Mouse (Mus musculus) forebrain, embryonic 14.5 days (tissue): Measurements from ENCODE around the gene Gm29133. TPM values are rescaled to one million over a fixed set of nuclear protein-coding genes. Genes with fewer than 3 reads are reported as not detected.
A peak's percentile ranks its signal among the peaks of the same experiment; 100 is the strongest.

Experiments used
- ATAC-seq: fragments of 200-750 bp; cut with Nextera tagmentation; 2 replicates; pipeline ENCODE4 v1.8.0; 2017; ENCODE audit warnings: mild to moderate bottlenecking, moderate library complexity
- DNase-seq: peaks from one replicate; pipeline ENCODE4 v3.0.0-alpha.2; 2015; ENCODE audit warnings: low spot score
- H3K27ac ChIP-seq: fragments of 300-500 bp; sonication (generic); 2 replicates; pipeline ENCODE4 v1.5.1; 2014; ENCODE audit warnings: low read depth, mild to moderate bottlenecking, control low read depth, low read length, moderate library complexity
- H3K27me3 ChIP-seq: fragments of 300-500 bp; sonication (generic); replicated peaks from 2 replicates; pipeline ENCODE4 v1.6.1; 2014; ENCODE audit warnings: low read length, control low read depth, mixed read lengths; ENCODE audit not compliant: control insufficient read depth, insufficient read depth
- H3K36me3 ChIP-seq: fragments of 300-500 bp; sonication (generic); 2 replicates; pipeline ENCODE4 v1.6.1; 2014; ENCODE audit warnings: low read length, control low read depth; ENCODE audit not compliant: control insufficient read depth, insufficient read depth
- H3K4me1 ChIP-seq: fragments of 300-500 bp; sonication (generic); 2 replicates; pipeline ENCODE4 v1.6.1; 2014; ENCODE audit warnings: antibody characterized with exemption, low read length, control low read depth; ENCODE audit not compliant: control insufficient read depth, insufficient read depth
- H3K4me2 ChIP-seq: fragments of 300-500 bp; sonication (generic); 2 replicates; pipeline ENCODE4 v1.6.1; 2014; ENCODE audit warnings: mild to moderate bottlenecking, control low read depth, low read length
- H3K4me3 ChIP-seq: fragments of 300-500 bp; sonication (generic); 2 replicates; pipeline ENCODE4 v1.5.1; 2014; ENCODE audit warnings: low read depth, low read length, control low read depth
- H3K9ac ChIP-seq: fragments of 300-500 bp; sonication (generic); 2 replicates; pipeline ENCODE4 v1.6.1; 2014; ENCODE audit warnings: mild to moderate bottlenecking, low read length, control low read depth, moderate library complexity
- H3K9me3 ChIP-seq: fragments of 300-500 bp; sonication (generic); replicated peaks from 2 replicates; pipeline ENCODE4 v1.6.1; 2016; ENCODE audit warnings: low read length, control low read depth, mixed read lengths; ENCODE audit not compliant: control insufficient read depth
- WGBS: fragments of 180-500 bp; shearing (Covaris S2); extraction: QIAGEN DNeasy Blood & Tissue Kit; methylation state at CpG from one replicate; pipeline ENCODE4 v1.1.7; 2014; 5-methylcytosine and 5-hydroxymethylcytosine counted together
- polyA plus RNA-seq: library from polyadenylated mRNA; unstranded; fragments of >200 nt; fragmentation: Nextera tagmentation; extraction: Ambion mirVana; gene quantifications from 2 replicates; pipeline ENCODE4 v1.2.1, GENCODE M21; 2014

Gm29133 gene
- not detected in 2 replicates for polyA plus RNA-seq

DNA sequence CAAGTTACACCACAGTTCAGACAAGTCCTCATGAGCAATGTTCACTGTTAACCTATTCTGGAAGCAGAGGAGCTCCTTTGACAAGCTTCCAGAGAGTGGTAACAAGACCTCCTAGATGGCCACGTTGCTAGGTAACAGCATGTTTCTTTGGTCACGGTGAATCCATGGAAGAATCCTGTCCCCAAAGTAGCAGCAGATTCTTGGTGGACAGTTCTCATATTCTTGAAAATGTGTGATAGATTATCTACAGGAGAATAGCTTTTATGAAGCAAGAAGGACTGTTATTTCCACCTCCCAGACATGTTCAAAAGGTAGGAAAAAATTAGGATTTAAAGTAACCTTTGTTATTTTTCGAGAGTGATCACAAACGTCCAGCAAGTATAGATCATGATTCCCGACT is at the start of gene Gm29133:
Gene Gm29133 (plus strand): TSS at position 301 of the 400 bp plus-strand sequence.
- no peak for DNase-seq

DNA sequence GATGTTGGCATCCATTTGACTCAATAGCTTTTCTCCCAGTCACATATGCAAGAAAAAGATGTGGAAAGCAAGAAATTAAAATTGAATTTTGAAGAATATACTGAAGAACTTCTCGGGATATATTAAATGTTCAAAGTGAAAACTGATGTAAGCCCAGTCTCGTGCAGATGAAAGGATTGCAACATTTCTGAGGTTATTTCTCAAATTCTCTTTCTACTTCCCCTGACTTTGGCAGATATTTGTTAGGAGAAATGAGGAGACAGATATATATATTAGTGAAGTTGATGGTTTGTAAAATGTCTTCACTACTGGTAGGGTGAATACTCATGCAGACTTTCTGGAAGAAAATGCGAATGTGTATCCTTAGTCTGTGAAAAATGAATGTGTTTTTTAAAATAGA is 48.9 kb upstream of the Gm29133 start:
- no peak for ATAC-seq

More for the DNA sequence above, at the start of gene Gm29133:
- H3K36me3 ChIP-seq: no peaks in the 10 kb centered on the region
- WGBS: 73% methylated on average over 5 of the region's 5 CpGs
- H3K27me3 ChIP-seq: no peaks in the 10 kb centered on the region
- no peak within 1 kb of the TSS for H3K4me3 ChIP-seq
- no peaks in the 10 kb centered on the region for H3K4me1 ChIP-seq
- H3K27ac ChIP-seq: no peak within 1 kb of the TSS
- H3K9ac ChIP-seq: no peak within 1 kb of the TSS
- H3K4me2 ChIP-seq: no peak within 1 kb of the TSS
- no peaks in the 10 kb centered on the region for H3K9me3 ChIP-seq
- no peak for ATAC-seq

DNA sequence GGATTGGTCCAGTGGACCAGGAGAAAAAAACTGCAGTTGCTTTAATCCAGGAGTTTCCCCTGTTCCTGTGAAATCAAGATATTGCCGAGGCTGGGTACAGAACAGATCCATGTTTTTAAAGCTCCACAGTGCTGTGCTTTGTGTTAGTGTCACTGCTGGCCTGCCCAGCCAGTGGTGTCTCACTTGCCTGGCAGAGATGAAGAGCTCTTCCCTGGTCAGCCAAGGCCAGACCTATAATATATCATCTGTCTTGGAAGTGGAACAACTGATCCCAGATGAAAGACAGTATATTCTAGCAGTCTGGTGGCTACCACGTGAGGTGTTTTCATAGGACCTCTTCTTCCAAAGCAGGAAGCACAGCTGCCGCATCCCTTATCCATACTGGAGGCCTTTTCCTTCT is 46.7 kb upstream of the Gm29133 start:
- no peaks in the 10 kb centered on the region for H3K36me3 ChIP-seq
- no peak overlapping the region for H3K27ac ChIP-seq
- no peak overlapping the region for H3K4me2 ChIP-seq
- H3K4me1 ChIP-seq: no peaks in the 10 kb centered on the region
- no peak overlapping the region for H3K4me3 ChIP-seq
- DNase-seq (no peak), ATAC-seq (no peak)
- no peak overlapping the region for H3K9ac ChIP-seq
- no peaks in the 10 kb centered on the region for H3K9me3 ChIP-seq
- H3K27me3 ChIP-seq: no peaks in the 10 kb centered on the region
- WGBS: 93% methylated on average over 3 of the region's 3 CpGs

More for the DNA sequence above, 48.9 kb upstream of the Gm29133 start:
- no peaks in the 10 kb centered on the region for H3K9me3 ChIP-seq
- no peak overlapping the region for H3K4me2 ChIP-seq
- 95% methylated on average over 3 of the region's 3 CpGs for WGBS
- no peak overlapping the region for H3K9ac ChIP-seq
- H3K27me3 ChIP-seq: no peaks in the 10 kb centered on the region
- H3K4me3 ChIP-seq: no peak overlapping the region
- no peaks in the 10 kb centered on the region for H3K4me1 ChIP-seq
- DNase-seq: no peak
- no peaks in the 10 kb centered on the region for H3K36me3 ChIP-seq
- no peak overlapping the region for H3K27ac ChIP-seq

DNA sequence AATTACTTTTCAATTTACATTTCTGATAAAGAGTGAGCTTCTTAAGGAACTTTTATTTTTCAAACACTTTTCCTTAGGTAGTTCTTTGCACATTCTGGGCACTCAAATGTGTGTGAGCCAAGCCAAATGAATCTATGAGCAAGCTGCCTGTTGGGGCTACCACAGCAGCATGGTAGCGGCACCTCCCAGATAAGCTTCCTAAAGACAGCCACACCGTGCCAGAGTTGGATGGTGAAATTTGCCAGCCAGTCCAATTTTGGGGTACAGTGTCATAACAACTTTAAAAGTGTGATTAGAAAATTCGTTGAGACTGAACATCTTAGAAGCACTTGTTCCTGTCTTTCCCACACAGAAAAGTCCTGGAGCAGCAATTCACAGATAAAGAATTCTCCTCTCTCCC is 41.5 kb upstream of the Gm29133 start:
- Histone ChIP-seq H3K4me2 (no peak overlapping the region), H3K4me1 (no peaks in the 10 kb centered on the region), H3K9ac (no peak overlapping the region), H3K27me3 (no peaks in the 10 kb centered on the region), H3K9me3 (no peaks in the 10 kb centered on the region), H3K36me3 (no peaks in the 10 kb centered on the region), H3K27ac (no peak overlapping the region), H3K4me3 (no peak overlapping the region)
- no peak for ATAC-seq
- 67% methylated on average over 3 of the region's 3 CpGs for WGBS
- peak; percentile 12 for DNase-seq

DNA sequence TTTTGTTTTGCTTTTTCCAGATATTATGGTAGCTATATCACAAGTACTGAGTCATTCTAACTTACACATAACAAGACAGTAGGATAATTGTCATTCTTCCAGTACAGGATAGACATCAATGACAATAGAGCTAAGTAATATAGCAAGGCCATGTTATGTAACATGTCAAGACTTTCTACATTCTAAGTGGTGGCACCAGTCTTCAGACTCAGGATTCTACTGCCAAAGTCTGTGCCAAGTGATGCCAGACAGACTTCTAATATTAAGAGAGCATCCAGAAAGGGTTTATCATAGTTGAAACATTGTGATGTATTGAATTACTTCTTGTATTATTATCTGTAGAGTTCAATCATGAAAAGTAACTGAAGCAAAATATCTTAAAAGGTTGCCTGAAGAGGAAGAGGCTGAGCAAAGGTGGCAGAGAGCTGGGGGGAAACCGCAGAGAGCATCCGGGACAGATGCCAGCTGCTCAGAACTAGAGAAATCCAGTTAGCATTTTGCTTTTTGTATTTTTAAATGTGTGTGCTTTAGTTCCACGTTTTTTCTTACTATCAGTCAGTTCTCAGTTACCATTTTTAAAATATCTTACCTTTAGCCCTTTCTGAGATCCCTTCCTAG is 34.2 kb upstream of the Gm29133 start:
- H3K4me1 ChIP-seq: no peaks in the 10 kb centered on the region
- H3K4me2 ChIP-seq: no peak overlapping the region
- ATAC-seq (no peak), DNase-seq (no peak)
- no peaks in the 10 kb centered on the region for H3K9me3 ChIP-seq
- 75% methylated on average over 3 of the region's 3 CpGs for WGBS
- no peak overlapping the region for H3K4me3 ChIP-seq
- no peaks in the 10 kb centered on the region for H3K36me3 ChIP-seq
- H3K27me3 ChIP-seq: no peaks in the 10 kb centered on the region
- H3K27ac ChIP-seq: no peak overlapping the region
- H3K9ac ChIP-seq: no peak overlapping the region

DNA sequence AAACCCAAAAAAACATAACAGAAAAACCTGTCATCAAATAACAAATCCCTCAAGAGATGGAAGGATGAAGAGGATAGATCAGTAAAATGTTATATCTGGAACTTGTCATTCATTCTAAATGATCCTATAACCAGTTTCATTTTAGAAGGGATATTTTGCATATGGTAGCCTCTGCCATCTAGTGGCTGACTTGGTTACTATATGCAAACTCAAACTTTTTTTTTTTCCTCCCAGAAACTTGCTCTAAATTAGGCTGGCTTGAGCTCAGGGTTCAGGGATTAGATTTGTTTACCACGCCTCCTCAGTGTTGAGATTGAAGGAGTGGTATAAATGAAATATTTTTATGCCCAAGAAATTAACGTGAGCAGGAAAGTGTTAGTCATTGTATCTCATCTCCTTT is 27.3 kb upstream of the Gm29133 start:
- H3K27me3 ChIP-seq: no peaks in the 10 kb centered on the region
- H3K27ac ChIP-seq: no peak overlapping the region
- no peak for ATAC-seq
- H3K36me3 ChIP-seq: no peaks in the 10 kb centered on the region
- H3K4me1 ChIP-seq: no peaks in the 10 kb centered on the region
- H3K4me3 ChIP-seq: no peak overlapping the region
- peak; percentile 72 for DNase-seq
- H3K4me2 ChIP-seq: no peak overlapping the region
- no peak overlapping the region for H3K9ac ChIP-seq
- WGBS: 23% methylated on average over 2 of the region's 2 CpGs
- no peaks in the 10 kb centered on the region for H3K9me3 ChIP-seq

DNA sequence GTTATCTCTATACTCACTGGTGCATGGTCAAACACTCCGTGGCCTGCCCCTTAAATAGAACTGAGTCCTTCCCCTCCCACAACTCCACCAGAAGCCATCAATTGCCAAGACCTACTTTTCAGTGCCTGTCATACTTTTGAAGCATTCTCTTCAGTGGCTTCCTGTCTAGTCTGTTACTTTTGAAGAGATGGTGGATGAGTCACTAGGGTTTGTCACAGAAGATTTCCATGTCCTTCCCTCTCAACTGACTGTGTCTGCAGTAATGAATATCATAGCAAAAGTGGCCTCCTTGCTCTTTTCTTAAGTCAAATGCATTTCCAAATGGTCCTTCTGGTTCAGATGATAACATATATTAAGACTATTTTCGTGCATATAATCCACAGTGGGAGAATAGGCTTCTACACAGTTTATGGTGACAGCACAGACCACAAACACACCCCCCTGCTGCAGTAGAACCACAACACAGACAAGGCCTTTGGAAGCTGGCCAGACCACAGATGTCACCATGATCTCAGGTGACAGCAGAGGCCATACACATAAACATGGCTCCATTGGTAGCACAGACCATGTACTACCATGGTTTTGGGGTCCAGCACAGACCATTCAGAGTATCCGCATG is 16.9 kb upstream of the Gm29133 start:
- no peaks in the 10 kb centered on the region for H3K36me3 ChIP-seq

DNA sequence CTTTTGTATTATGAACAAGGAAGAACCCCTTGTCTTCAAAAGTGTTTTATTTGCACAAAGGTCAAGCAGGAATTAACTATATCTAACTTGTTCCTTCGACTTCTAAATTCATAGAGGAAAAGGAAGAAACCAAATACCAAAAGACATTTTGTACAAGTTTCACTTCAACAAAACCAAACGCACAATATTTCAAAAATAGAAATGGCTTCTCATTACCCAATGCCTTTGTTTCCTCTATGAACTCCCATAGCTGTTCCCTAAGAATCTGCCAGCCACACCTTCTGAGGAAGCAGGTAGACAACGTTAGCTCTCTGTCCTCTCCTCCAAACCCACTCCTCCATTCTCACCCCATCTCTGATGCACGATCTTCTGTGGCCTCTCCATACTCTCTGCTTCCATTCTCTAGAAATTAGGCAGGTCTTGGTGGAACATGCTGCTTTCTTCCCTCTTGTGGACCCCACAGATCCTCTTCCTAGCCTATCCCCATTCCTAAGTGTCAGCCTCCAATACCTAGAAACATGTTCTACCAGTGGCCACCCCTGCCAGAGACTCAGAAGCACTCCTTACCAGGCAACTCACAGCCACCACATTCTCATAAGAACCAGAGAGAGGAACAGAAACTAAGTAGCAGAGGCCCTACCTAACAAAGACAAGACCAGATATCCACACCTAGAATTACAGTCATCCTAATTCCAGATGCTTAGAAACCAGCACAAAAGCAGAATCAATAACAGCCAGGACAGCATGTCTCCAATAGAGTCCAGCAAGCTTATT is 4.1 kb upstream of the Gm29133 start:
- H3K9me3 ChIP-seq: no peaks in the 10 kb centered on the region
- WGBS: 79% methylated on average over 4 of the region's 4 CpGs
- no peak overlapping the region for H3K9ac ChIP-seq
- H3K27me3 ChIP-seq: no peaks in the 10 kb centered on the region
- no peak overlapping the region for H3K4me2 ChIP-seq
- DNase-seq (no peak), ATAC-seq (no peak)
- no peaks in the 10 kb centered on the region for H3K36me3 ChIP-seq
- no peaks in the 10 kb centered on the region for H3K4me1 ChIP-seq
- no peak overlapping the region for H3K4me3 ChIP-seq
- no peak overlapping the region for H3K27ac ChIP-seq

More for the DNA sequence above, 16.9 kb upstream of the Gm29133 start:
- DNase-seq (no peak), ATAC-seq (no peak)
- Histone ChIP-seq H3K4me2 (no peak overlapping the region), H3K27me3 (no peaks in the 10 kb centered on the region), H3K27ac (no peak overlapping the region), H3K9ac (no peak overlapping the region), H3K4me3 (no peak overlapping the region), H3K9me3 (no peaks in the 10 kb centered on the region), H3K4me1 (no peaks in the 10 kb centered on the region)
- 84% methylated on average over 3 of the region's 3 CpGs for WGBS

DNA sequence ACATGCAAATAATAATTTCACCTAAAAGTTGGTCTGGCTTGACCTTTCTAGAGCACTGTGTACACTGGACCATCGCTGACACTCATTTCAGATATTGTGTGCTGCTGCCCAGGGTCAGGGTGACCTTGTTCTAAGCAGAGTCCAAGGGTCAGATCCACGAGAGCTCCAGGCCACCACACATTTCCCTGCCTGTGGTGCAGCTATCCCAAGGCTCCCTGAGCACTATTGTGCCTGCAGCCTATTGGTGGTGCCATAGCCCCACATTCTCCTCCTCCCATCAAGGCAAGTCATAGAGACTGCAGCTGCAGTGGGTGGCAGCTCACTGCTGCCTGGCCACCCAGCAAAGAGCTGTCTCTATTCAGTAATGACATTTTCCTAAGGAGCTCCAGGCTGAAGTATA is 2.7 kb upstream of the Gm29133 start:
- no peak overlapping the region for H3K4me3 ChIP-seq
- H3K9ac ChIP-seq: no peak overlapping the region
- H3K4me1 ChIP-seq: no peaks in the 10 kb centered on the region
- no peaks in the 10 kb centered on the region for H3K9me3 ChIP-seq
- DNase-seq (no peak), ATAC-seq (no peak)
- H3K27ac ChIP-seq: no peak overlapping the region
- no peak overlapping the region for H3K4me2 ChIP-seq
- WGBS: 79% methylated on average over 2 of the region's 2 CpGs
- H3K36me3 ChIP-seq: no peaks in the 10 kb centered on the region
- H3K27me3 ChIP-seq: no peaks in the 10 kb centered on the region
